Mouse (Mus musculus): ENCODE results near the gene Axdnd1. TPM values are rescaled to one million over a fixed set of nuclear protein-coding genes. Genes with fewer than 3 reads are reported as not detected.

Gene Axdnd1
- polyA plus RNA-seq (2014; fragmentation: Illumina TruSeq; extraction: RNeasy Lipid Tissue Mini Kit (QIAGEN cat#74804)): 7.9 TPM

GRCm38 (mm10) chr1:156420671-156421297, at the start of gene Axdnd1:
Axdnd1 (minus strand) TSS chr1:156421159.

GRCm38 (mm10) chr1:156365740-156366139, 55.2 kb downstream of the Axdnd1 start, which contains the start of gene Gm2000:
Gm2000 (plus strand) TSS chr1:156366040.

GRCm38 (mm10) chr1:156310630-156311029, 110.3 kb downstream of the Axdnd1 start, which contains the start of gene Nphs2:
Nphs2 (plus strand) TSS chr1:156310727.

DNA sequence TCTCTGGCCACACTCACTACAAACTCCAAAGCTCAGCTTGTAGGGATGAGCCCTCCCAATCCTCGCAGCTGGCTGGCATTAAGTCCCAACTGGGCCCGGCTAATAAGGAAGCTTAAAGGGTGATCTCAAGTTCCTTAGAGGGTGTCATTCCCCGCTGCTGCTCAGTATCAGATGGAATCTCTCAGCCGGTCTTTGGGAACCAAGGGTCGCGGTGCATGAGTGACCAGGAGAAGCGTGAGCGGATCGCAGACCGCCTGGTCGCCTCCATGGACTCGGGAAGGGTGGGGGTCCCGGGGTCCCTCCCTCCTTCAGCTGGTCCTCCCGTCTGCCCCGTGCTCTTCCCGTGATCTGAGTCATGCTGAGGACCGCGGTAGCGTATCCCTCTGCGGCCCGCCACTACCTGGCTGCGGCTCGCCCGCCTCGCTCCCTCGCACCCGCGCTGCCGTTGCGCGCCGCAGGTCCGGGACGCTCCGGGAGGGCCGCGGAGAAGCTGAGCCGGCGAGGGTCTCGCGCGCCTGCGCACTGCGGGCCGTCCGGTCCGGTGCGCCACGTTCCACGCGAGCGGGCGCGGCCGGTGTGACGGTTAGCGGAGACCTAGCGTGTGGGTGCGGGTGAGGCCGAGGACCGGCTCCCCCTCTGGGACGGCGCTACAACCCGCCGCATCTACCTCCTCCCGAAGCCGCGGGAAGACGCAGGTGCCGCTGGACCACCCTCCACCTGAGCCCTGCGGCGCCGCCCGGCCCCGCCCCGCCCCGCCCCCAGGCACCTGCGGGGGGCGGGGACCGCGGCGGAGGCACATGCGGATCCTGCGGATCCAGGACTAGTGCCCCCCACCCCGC, 117.8 kb downstream of the Axdnd1 start, which contains the start of gene Tdrd5:
Tdrd5 (minus strand) TSS at position 754 of the 839 bp plus-strand sequence.

Other genes starting within 250 kb of the Axdnd1 start
- 1.3 TPM for gene Fam163a, start 216.1 kb downstream of the Axdnd1 start, polyA plus RNA-seq (2014; fragmentation: Illumina TruSeq; extraction: RNeasy Lipid Tissue Mini Kit (QIAGEN cat#74804))
- 29.8 TPM for gene Tdrd5, start 117.5 kb downstream of the Axdnd1 start, polyA plus RNA-seq (2014; fragmentation: Illumina TruSeq; extraction: RNeasy Lipid Tissue Mini Kit (QIAGEN cat#74804))
- 5.2 TPM for gene Nphs2, start 110.4 kb downstream of the Axdnd1 start, polyA plus RNA-seq (2014; fragmentation: Illumina TruSeq; extraction: RNeasy Lipid Tissue Mini Kit (QIAGEN cat#74804))
- gene Gm2000, start 55.1 kb downstream of the Axdnd1 start, polyA plus RNA-seq (2014; fragmentation: Illumina TruSeq; extraction: RNeasy Lipid Tissue Mini Kit (QIAGEN cat#74804)): 8.0 TPM
- gene Soat1, start 53.2 kb upstream of the Axdnd1 start, polyA plus RNA-seq (2014; fragmentation: Illumina TruSeq; extraction: RNeasy Lipid Tissue Mini Kit (QIAGEN cat#74804)): 616 TPM
- gene Gm10031, start 102.9 kb upstream of the Axdnd1 start, polyA plus RNA-seq (2014; fragmentation: Illumina TruSeq; extraction: RNeasy Lipid Tissue Mini Kit (QIAGEN cat#74804)): 7.5 TPM
- 16.1 TPM for gene Abl2, start 137.6 kb upstream of the Axdnd1 start, polyA plus RNA-seq (2014; fragmentation: Illumina TruSeq; extraction: RNeasy Lipid Tissue Mini Kit (QIAGEN cat#74804))